Mouse (Mus musculus) midbrain, embryonic 15.5 days (tissue): Measurements from ENCODE around the gene Htr6. TPM values are rescaled to one million over a fixed set of nuclear protein-coding genes. Genes with fewer than 3 reads are reported as not detected.

ENCODE experiments used
- ATAC-seq: fragments of 200-750 bp; cut with Nextera tagmentation; replicated peaks from 2 replicates; pipeline ENCODE4 v1.8.0; 2017; ENCODE audit warnings: moderate TSS enrichment
- H3K27ac ChIP-seq: fragments of 300-500 bp; sonication (generic); 2 replicates; pipeline ENCODE4 v1.5.1; 2015; ENCODE audit warnings: mild to moderate bottlenecking, inconsistent platforms
- H3K27me3 ChIP-seq: fragments of 300-500 bp; sonication (generic); replicated peaks from 2 replicates; pipeline ENCODE4 v1.6.1; 2015; ENCODE audit warnings: inconsistent platforms
- H3K36me3 ChIP-seq: fragments of 300-500 bp; sonication (generic); replicated peaks from 2 replicates; pipeline ENCODE4 v1.6.1; 2015; ENCODE audit warnings: inconsistent platforms
- H3K4me1 ChIP-seq: fragments of 300-500 bp; sonication (generic); 2 replicates; pipeline ENCODE4 v1.6.1; 2015; ENCODE audit warnings: inconsistent platforms
- H3K4me2 ChIP-seq: fragments of 300-500 bp; sonication (generic); 2 replicates; pipeline ENCODE4 v1.6.1; 2015; ENCODE audit warnings: inconsistent platforms, mild to moderate bottlenecking, moderate library complexity
- H3K4me3 ChIP-seq: fragments of 300-500 bp; sonication (generic); 2 replicates; pipeline ENCODE4 v1.5.1; 2015; ENCODE audit warnings: mild to moderate bottlenecking, inconsistent platforms
- H3K9ac ChIP-seq: fragments of 300-500 bp; sonication (generic); 2 replicates; pipeline ENCODE4 v1.6.1; 2015; ENCODE audit warnings: mild to moderate bottlenecking, inconsistent platforms
- H3K9me3 ChIP-seq: fragments of 300-500 bp; sonication (generic); 2 replicates; pipeline ENCODE4 v1.6.1; 2016; ENCODE audit warnings: inconsistent platforms
- WGBS: fragments of 180-500 bp; shearing (Covaris S2); methylation state at CpG from one replicate; pipeline ENCODE4 v1.1.7; 2015; ENCODE audit warnings: mixed read lengths; 5-methylcytosine and 5-hydroxymethylcytosine counted together
- polyA plus RNA-seq: library from polyadenylated mRNA; unstranded; fragments of >200 nt; fragmentation: Nextera tagmentation; extraction: Ambion mirVana; gene quantifications from 2 replicates; pipeline ENCODE4 v1.2.1, GENCODE M21; 2015

Htr6 gene
- polyA plus RNA-seq, 1 experiment from 2014 or later = 0.50 TPM

DNA sequence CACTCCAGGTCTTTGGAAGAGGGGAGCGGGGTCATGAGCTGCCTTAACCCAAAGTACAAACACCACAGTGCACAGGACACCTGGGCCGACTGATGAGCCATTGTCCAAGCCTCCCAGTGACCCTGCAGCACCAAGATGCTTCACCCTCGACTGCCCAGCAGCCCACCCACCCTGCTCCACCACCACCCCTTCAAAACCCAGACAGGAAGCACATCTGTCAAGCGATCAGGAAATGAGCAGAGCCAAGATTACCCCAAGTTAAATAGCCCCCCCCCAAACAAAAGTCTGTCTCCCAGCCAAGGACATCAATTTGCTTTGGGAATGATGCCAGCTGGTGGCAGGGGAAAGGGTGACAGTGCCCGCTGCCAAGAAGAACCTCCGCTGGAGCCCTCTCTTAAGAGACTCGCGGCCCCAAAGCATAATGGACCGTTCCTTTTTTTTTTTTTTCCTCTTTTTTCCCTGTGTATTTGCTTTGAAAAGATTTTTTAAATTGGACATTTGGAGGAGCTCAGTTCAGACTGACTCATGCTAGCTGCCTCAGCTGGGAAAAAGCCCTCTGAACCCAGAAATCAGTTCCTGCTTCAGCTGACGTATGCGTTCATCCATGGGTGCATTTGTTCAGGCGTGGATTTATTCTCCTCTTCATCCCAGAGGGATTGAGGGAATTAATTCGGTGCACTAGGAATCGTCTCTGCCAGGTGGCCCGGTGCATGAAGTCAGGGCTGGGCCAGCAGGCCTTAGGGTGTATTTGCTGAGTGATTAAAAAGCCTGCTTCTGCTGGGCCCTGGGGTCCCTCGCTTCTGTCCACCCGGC is 37.4 kb downstream of the Htr6 start:
- WGBS = 25% methylated on average over 17 of the region's 17 CpGs

DNA sequence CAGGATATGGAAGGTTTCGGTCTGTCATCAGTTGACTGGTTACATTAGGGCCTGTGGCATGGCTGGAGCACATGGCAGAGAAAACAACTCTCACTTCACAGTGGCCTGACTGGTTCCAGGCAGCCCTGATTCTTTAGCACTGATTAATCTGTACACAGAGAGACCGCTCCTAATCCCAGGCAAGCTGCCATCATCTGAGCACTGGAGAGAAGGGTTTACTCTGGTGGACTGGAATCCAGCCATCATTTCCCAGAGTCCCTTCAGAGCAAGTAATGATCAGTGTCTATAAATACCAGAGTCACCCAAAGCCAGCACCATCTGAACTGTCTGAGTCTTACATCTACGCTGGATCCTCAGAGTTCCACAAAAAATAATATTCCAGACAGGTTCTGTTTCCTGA is 39.6 kb downstream of the Htr6 start:
- no peak overlapping the region for H3K9ac ChIP-seq
- WGBS = 87% methylated on average over 3 of the region's 3 CpGs
- peaks cover 36% of the 10 kb centered on the region for H3K4me1 ChIP-seq
- no peak overlapping the region for H3K4me3 ChIP-seq
- H3K9me3 ChIP-seq = no peaks in the 10 kb centered on the region
- H3K4me2 ChIP-seq = no peak overlapping the region
- no peak overlapping the region for H3K27ac ChIP-seq
- no peak for ATAC-seq
- no peaks in the 10 kb centered on the region for H3K36me3 ChIP-seq
- H3K27me3 ChIP-seq = no peaks in the 10 kb centered on the region

More for the DNA sequence above, 37.4 kb downstream of the Htr6 start:
- Histone ChIP-seq H3K9me3 (no peaks in the 10 kb centered on the region), H3K27me3 (no peaks in the 10 kb centered on the region), H3K4me2 (no peak overlapping the region), H3K9ac (no peak overlapping the region), H3K4me3 (no peak overlapping the region), H3K36me3 (no peaks in the 10 kb centered on the region), H3K27ac (peak overlapping the region; percentile 27), H3K4me1 (peaks cover 36% of the 10 kb centered on the region)
- no peak for ATAC-seq

DNA sequence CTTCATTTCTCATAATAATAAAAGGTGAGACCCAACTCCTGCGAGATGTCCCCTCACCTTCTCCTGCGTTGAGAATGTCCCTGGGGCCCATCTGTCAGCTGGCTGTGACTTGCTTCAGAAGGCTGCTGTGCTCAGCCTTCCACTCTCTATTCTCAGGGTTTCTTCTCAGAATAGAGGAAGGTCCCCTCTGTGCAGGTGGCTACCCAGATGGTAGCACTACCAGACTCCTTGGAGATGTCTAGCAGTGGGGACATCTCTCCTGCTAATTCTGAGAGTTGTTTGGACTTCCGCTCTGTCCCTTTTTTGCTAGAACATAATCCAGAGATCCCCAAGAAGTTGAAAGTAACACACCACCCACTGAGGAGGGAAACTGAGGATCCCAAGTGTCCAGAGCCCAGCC is 40.4 kb downstream of the Htr6 start:
- WGBS = 93% methylated on average over 3 of the region's 3 CpGs
- Histone ChIP-seq H3K9ac (no peak overlapping the region), H3K27me3 (no peaks in the 10 kb centered on the region), H3K9me3 (no peaks in the 10 kb centered on the region), H3K4me2 (no peak overlapping the region), H3K27ac (no peak overlapping the region), H3K4me1 (peaks cover 27% of the 10 kb centered on the region), H3K4me3 (no peak overlapping the region), H3K36me3 (no peaks in the 10 kb centered on the region)
- ATAC-seq = no peak

DNA sequence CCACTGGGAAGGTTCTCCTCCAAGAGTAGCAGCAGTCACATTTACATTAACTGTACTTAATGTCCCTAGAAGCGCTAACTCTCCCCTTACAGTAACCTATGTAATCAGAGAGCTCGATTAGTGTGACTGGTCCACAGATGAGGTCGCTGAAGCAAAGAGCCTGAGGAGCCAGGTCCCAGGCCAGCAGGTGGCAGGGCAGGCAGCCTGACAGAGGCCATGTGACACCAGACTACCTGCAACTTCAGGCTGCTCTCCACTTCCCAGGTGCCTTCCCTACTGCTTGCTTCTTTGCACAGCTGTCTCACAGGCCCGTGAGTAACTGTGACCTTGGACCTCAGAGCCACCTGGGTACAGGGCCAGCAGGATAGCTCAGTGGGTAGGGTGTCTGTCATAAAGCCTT is 40.8 kb downstream of the Htr6 start:
- Histone ChIP-seq H3K36me3 (no peaks in the 10 kb centered on the region), H3K27ac (no peak overlapping the region), H3K4me1 (peaks cover 23% of the 10 kb centered on the region), H3K9ac (no peak overlapping the region), H3K27me3 (no peaks in the 10 kb centered on the region), H3K4me3 (no peak overlapping the region), H3K4me2 (no peak overlapping the region), H3K9me3 (no peaks in the 10 kb centered on the region)
- no peak for ATAC-seq
- WGBS = 55% methylated on average over 4 of the region's 4 CpGs

DNA sequence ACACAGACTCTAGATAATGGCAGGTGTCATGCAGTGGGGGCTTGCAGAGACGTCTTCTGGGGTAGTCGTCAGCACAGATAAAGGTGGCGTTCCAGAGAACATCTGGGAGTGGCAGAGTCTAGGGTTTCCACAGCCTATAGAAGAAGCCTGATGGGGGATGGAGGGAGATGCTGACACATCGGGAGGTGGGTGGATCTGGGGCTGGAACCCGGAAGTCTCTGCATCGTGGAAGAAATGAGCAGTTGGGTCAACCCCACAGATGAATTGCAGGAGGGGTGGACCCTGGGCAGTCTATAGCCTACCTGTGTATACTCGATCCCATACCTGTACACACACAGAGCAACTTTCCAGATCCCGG is 41.4 kb downstream of the Htr6 start:
- no peak for ATAC-seq
- no peak overlapping the region for H3K4me3 ChIP-seq
- WGBS = 84% methylated on average over 8 of the region's 8 CpGs
- H3K9me3 ChIP-seq = no peaks in the 10 kb centered on the region
- H3K27ac ChIP-seq = no peak overlapping the region
- H3K36me3 ChIP-seq = no peaks in the 10 kb centered on the region
- H3K9ac ChIP-seq = no peak overlapping the region
- H3K4me2 ChIP-seq = no peak overlapping the region
- H3K4me1 ChIP-seq = peaks cover 18% of the 10 kb centered on the region
- H3K27me3 ChIP-seq = no peaks in the 10 kb centered on the region

DNA sequence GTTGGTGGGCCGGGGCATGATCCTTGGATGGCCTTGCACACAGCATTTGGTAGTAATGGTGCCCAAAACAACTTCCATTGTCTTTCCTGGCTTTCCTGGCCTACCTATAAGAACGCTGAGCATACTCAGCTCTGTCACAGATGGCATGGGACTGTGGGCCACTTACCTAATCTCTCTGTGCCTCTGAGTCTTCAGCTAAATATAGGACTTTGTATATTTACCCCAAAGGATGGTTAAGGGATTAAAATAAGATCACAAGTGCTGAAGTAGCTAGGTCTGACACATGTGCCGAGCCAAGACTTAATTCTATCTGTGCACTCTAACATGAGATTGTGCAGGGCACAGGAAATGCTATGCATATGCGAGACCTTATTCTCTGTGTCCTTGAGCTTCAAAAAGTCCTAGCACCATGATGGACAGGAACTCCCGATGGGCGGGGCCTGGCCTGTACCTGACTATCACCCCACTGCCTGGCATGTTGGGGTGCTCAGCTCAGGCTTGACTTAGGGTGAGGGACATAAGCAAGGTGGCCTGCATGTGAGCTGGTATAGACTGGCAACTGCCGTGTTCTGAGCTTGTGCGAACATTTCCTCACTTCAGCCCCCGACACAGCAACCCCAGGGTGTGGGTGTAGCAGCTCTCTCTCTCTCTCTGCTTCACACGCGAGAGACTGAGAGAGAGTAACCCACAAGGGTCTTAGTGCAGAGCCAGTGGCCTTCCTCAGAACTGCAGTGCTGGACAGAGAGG is 41.9 kb downstream of the Htr6 start:
- no peaks in the 10 kb centered on the region for H3K36me3 ChIP-seq
- H3K4me3 ChIP-seq = no peak overlapping the region
- no peaks in the 10 kb centered on the region for H3K9me3 ChIP-seq
- H3K27ac ChIP-seq = no peak overlapping the region
- H3K9ac ChIP-seq = no peak overlapping the region
- H3K4me1 ChIP-seq = peaks cover 12% of the 10 kb centered on the region
- no peaks in the 10 kb centered on the region for H3K27me3 ChIP-seq
- no peak for ATAC-seq
- no peak overlapping the region for H3K4me2 ChIP-seq
- WGBS = 78% methylated on average over 11 of the region's 11 CpGs

DNA sequence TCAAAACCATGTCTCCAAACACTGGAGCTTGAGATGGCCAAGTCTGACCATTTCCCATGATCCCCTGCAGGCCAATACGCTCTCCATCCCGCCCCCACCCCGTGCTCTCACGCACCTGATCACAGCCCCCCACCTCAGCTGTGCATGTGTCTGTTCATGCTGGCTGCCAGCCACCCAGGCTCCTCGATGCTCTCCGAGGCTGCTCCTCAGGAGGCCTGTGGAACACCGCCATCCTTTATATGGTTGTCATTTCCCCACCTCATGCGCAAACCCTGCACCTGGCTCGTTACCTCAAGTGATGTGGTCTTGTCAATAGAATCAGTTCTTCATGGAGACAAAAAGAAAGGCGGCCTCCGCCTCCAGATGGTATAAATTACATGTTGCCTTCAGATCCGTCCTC is 42.8 kb downstream of the Htr6 start:
- no peak overlapping the region for H3K4me2 ChIP-seq
- 70% methylated on average over 12 of the region's 12 CpGs for WGBS
- no peak overlapping the region for H3K4me3 ChIP-seq
- no peaks in the 10 kb centered on the region for H3K27me3 ChIP-seq
- no peak overlapping the region for H3K27ac ChIP-seq
- H3K4me1 ChIP-seq = peaks cover 3% of the 10 kb centered on the region
- H3K9ac ChIP-seq = no peak overlapping the region
- no peaks in the 10 kb centered on the region for H3K36me3 ChIP-seq
- H3K9me3 ChIP-seq = no peaks in the 10 kb centered on the region
- ATAC-seq = no peak

DNA sequence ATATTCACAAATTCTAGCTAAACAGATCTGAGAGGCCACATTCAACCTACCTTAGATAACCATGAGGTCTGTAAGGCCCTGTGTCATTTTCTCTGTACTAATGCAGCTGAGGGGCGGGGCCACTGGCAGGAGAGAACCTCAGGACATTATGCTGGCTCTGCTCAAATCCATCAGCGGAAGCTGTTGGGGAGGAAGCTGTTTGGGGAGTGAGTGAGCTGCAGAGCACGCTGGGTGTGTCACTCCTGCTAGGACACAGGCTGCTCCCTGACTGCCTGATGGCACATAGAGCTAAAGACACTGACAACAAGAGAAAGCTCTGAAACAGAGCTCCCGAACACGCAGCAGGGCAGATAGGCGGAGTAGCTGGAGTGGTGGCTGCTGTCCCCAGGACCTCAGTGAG is 44.7 kb downstream of the Htr6 start:
- WGBS = 63% methylated on average over 6 of the region's 6 CpGs
- no peak for ATAC-seq
- no peaks in the 10 kb centered on the region for H3K36me3 ChIP-seq
- H3K27me3 ChIP-seq = no peaks in the 10 kb centered on the region
- no peak overlapping the region for H3K4me3 ChIP-seq
- H3K27ac ChIP-seq = no peak overlapping the region
- no peak overlapping the region for H3K4me2 ChIP-seq
- no peaks in the 10 kb centered on the region; the same call in 1 of the 2 replicates for H3K4me1 ChIP-seq
- no peak overlapping the region for H3K9ac ChIP-seq
- H3K9me3 ChIP-seq = no peaks in the 10 kb centered on the region

DNA sequence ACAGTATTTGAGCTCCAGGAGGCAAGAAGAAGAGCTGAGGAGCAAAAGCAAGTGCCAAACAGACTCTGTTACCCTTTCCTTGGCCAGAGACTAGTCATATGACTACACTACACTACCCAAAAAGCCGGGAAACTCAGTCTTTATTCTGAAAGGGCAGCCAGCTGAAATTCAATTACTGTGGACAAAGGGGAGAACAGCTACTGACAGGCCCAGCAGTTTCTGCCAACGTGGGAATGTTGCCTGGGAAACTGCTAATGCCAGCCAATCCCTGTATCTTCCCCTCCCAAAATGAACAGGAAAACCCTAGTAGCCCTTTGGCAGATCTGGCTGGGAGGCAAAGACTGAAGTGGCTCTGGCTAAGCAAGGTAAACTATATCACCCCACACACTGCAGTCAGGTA is 51.0 kb downstream of the Htr6 start:
- Histone ChIP-seq H3K4me2 (no peak overlapping the region), H3K9ac (no peak overlapping the region), H3K9me3 (no peaks in the 10 kb centered on the region), H3K4me3 (no peak overlapping the region), H3K4me1 (no peaks in the 10 kb centered on the region), H3K27me3 (no peaks in the 10 kb centered on the region), H3K27ac (peak overlapping the region; percentile 58), H3K36me3 (no peaks in the 10 kb centered on the region)
- 9% methylated on average over 2 of the region's 2 CpGs for WGBS
- ATAC-seq = peak; percentile 56; the same call in 1 of the 2 replicates

DNA sequence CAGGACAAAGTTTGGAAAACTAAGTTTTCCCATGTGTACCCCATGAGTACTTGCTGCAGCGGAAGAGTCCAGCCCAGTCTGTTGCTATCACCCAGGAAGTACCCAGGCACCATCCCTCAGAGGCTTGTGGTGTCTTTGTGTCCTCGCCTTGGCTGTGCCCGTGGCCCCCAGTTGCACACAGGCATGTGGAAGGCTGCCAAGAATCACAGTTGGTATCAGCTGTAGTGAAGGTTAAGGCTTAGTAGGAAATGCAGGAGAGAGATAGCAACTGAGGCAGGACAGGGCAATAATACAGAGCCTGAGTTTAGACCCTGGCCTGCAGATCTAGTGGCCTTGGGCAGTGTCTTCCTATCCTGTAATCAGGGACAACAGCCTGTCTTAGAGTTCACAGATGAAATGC is 55.0 kb downstream of the Htr6 start:
- no peak for ATAC-seq
- Histone ChIP-seq H3K9me3 (no peaks in the 10 kb centered on the region), H3K4me1 (0 out of 2 replicates have a peak, but pooled peaks cover 3% of the 10 kb centered on the region), H3K27me3 (no peaks in the 10 kb centered on the region), H3K4me3 (no peak overlapping the region), H3K4me2 (no peak overlapping the region), H3K9ac (no peak overlapping the region), H3K36me3 (no peaks in the 10 kb centered on the region), H3K27ac (no peak overlapping the region)
- 74% methylated on average over 3 of the region's 3 CpGs for WGBS

DNA sequence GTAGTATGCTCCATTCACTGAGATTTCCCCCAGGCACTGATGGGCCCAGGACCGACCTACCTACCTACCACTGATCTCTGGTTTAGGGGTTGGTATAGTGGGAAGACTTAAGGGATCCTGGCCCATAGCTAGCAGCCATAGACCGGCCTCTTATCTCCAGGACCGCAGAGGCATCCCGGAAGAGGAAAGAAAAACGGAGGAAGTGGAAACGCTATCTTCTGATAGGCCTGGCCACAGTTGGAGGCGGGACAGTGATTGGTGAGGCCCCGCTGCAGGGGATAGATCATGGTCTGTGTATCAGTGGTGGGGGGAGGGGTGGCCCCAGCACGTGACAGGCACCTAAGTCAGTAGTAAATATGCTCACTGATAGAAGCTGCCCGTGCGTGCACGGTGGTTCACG is 56.0 kb downstream of the Htr6 start:
- Histone ChIP-seq H3K36me3 (no peaks in the 10 kb centered on the region), H3K9ac (no peak overlapping the region), H3K4me1 (0 out of 2 replicates have a peak, but pooled peaks cover 3% of the 10 kb centered on the region), H3K4me3 (no peak overlapping the region), H3K9me3 (no peaks in the 10 kb centered on the region; the same call in 1 of the 2 replicates), H3K27ac (no peak overlapping the region), H3K27me3 (no peaks in the 10 kb centered on the region), H3K4me2 (no peak overlapping the region)
- 70% methylated on average over 13 of the region's 13 CpGs for WGBS
- ATAC-seq = no peak

DNA sequence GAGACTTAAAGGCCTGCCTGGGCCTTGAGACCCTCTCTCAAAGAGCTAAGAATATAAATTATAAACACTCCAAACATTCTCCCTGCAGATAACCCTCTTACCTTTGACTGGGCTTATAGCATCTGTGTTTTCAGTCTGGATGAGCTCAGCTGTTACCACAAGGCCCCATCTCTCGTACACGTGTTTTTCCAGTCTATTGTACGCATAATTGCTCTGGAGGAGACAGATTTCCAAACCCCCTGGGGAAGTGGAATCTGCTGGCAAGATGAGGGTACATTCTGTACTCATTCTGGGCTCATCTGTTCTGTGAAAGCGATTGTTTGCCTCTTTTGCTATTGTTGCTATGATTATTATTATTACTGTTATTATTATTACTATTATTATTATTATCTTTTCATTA is 56.4 kb downstream of the Htr6 start:
- Histone ChIP-seq H3K4me1 (0 out of 2 replicates have a peak, but pooled peaks cover 3% of the 10 kb centered on the region), H3K4me2 (no peak overlapping the region), H3K27ac (no peak overlapping the region), H3K9me3 (no peaks in the 10 kb centered on the region; the same call in 1 of the 2 replicates), H3K4me3 (no peak overlapping the region), H3K27me3 (no peaks in the 10 kb centered on the region), H3K36me3 (no peaks in the 10 kb centered on the region), H3K9ac (no peak overlapping the region)
- 40% methylated on average over 4 of the region's 4 CpGs for WGBS
- no peak for ATAC-seq
